In the genomic region with DNA sequence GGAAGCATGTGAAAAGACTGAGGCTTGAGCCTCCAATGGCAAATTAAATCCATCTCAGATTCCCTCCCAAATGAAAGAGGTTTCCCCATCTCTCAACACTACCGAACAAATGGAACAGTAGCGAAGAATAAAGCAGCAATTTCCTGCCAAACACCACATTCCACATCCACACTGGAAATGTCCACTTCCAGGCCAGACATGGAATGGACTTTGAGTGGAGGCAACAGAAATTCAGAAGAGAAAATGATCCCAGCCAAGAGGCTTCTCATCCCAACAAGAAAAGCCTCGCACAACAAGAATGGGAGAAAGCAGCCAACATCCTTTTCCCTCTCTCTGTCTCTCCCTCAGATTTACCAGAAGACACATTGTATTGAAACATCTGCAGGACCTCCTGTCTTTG, we compare ENCODE assay signal across 28 mouse cellular contexts. TPM values are rescaled to one million over a fixed set of nuclear protein-coding genes. Genes with fewer than 3 reads are reported as not detected.
DNase-seq lines count a peak whose midpoint lies in the region; ATAC-seq and TF ChIP-seq lines count a peak whose summit lies in the region.
"Had no signal": no experiment of that assay in that cellular context is flagged by ENCODE, and none has a peak within 500 bp of the region (broad histone marks: within the 10 kb centered on the region; RNA-seq: fewer than 3 reads in every experiment).

No protein-coding gene starts in this region.

- TF ChIP-seq EP300 in heart, adult 2 months (IDR thresholded peaks at IDR 0.05; ENCODE audit: insufficient read depth, low read depth, low read length), result no peak

- no peak for ATAC-seq in hindbrain, embryonic 15.5 days (ENCODE audit: low FRiP score, low read depth)
- ATAC-seq in hindbrain, embryonic 14.5 days (ENCODE audit: low FRiP score), result no peak
- ATAC-seq in liver, embryonic 11.5 days (replicated peaks; ENCODE audit: low FRiP score), result no peak
- ATAC-seq: forebrain, embryonic 14.5 days; forebrain, postnatal 0 days; hindbrain, embryonic 16.5 days; intestine, embryonic 15.5 days had no signal

- no peaks in the 10 kb centered on the region for H3K9me3 ChIP-seq in hindbrain, embryonic 15.5 days
- no peaks in the 10 kb centered on the region for H3K9me3 ChIP-seq in hindbrain, embryonic 14.5 days (ENCODE audit: control insufficient read depth, low read length)
- no peaks in the 10 kb centered on the region for H3K9me3 ChIP-seq in liver, embryonic 11.5 days (ENCODE audit: control insufficient read depth, low read length)
- H3K9me3 ChIP-seq: embryonic facial prominence, embryonic 12.5 days; embryonic facial prominence, embryonic 15.5 days; G1E; intestine, embryonic 15.5 days had no signal

- H3K4me2 ChIP-seq in hindbrain, embryonic 15.5 days, result no peak overlapping the region
- H3K4me2 ChIP-seq in hindbrain, embryonic 14.5 days (replicated peaks), result no peak overlapping the region
- H3K4me2 ChIP-seq in liver, embryonic 11.5 days, result no peak overlapping the region
- H3K4me2 ChIP-seq: embryonic facial prominence, embryonic 12.5 days; embryonic facial prominence, embryonic 15.5 days; heart, embryonic 11.5 days; intestine, embryonic 15.5 days had no signal

- H3K27me3 ChIP-seq in heart, adult 2 months (ENCODE audit: control insufficient read depth, insufficient read depth, low read length), result no peaks in the 10 kb centered on the region
- no peaks in the 10 kb centered on the region for H3K27me3 ChIP-seq in hindbrain, embryonic 15.5 days
- H3K27me3 ChIP-seq in hindbrain, embryonic 14.5 days (ENCODE audit: control insufficient read depth, insufficient read depth, low read length), result no peaks in the 10 kb centered on the region
- no peaks in the 10 kb centered on the region for H3K27me3 ChIP-seq in liver, adult 2 months (ENCODE audit: control insufficient read depth, insufficient read depth, low read length)
- no peaks in the 10 kb centered on the region for H3K27me3 ChIP-seq in liver, embryonic 11.5 days (replicated peaks; ENCODE audit: control insufficient read depth, insufficient read depth, low read length)
- H3K27me3 ChIP-seq: CH12.LX; embryonic facial prominence, embryonic 12.5 days; embryonic facial prominence, embryonic 15.5 days; intestine, embryonic 15.5 days had no signal

- H3K4me3 ChIP-seq in heart, adult 2 months, result no peak overlapping the region
- H3K4me3 ChIP-seq in hindbrain, embryonic 15.5 days, result no peak overlapping the region
- H3K4me3 ChIP-seq in hindbrain, embryonic 14.5 days (replicated peaks; ENCODE audit: low read length), result no peak overlapping the region
- H3K4me3 ChIP-seq in liver, adult 2 months (ENCODE audit: insufficient read depth, low read depth, low read length), result no peak overlapping the region
- H3K4me3 ChIP-seq in liver, embryonic 11.5 days (ENCODE audit: low read depth, low read length), result no peak overlapping the region
- H3K4me3 ChIP-seq: embryonic facial prominence, embryonic 12.5 days; embryonic facial prominence, embryonic 15.5 days; intestine, embryonic 15.5 days had no signal

- H3K79me2 ChIP-seq in heart, adult 2 months (replicated peaks; ENCODE audit: control insufficient read depth, insufficient read depth, low read length), result peaks cover 3% of the 10 kb centered on the region
- H3K79me2 ChIP-seq in liver, adult 2 months (ENCODE audit: control insufficient read depth, insufficient read depth, low read length), result peaks cover 43% of the 10 kb centered on the region

- H3K9ac ChIP-seq in heart, adult 2 months (ENCODE audit: low read depth, low read length), result no peak overlapping the region
- H3K9ac ChIP-seq in hindbrain, embryonic 15.5 days, result no peak overlapping the region
- H3K9ac ChIP-seq in hindbrain, embryonic 14.5 days, result no peak overlapping the region
- no peak overlapping the region for H3K9ac ChIP-seq in liver, adult 2 months (ENCODE audit: low read depth, low read length)
- H3K9ac ChIP-seq in liver, embryonic 11.5 days (ENCODE audit: low read depth, low read length), result no peak overlapping the region
- H3K9ac ChIP-seq: embryonic facial prominence, embryonic 12.5 days; embryonic facial prominence, embryonic 15.5 days; forebrain, postnatal 0 days; intestine, embryonic 15.5 days had no signal

- 25% methylated on average over 3 of the region's 3 CpGs for WGBS in heart, adult 2 months
- 90% methylated on average over 3 of the region's 3 CpGs for WGBS in hindbrain, embryonic 15.5 days
- 85% methylated on average over 3 of the region's 3 CpGs for WGBS in hindbrain, embryonic 14.5 days
- WGBS in liver, adult 2 months, result 18% methylated on average over 3 of the region's 3 CpGs
- WGBS in liver, embryonic 11.5 days, result 92% methylated on average over 3 of the region's 3 CpGs

- H3K36me3 ChIP-seq in heart, adult 2 months (ENCODE audit: control insufficient read depth, insufficient read depth, low read length), result peaks cover 28% of the 10 kb centered on the region
- no peaks in the 10 kb centered on the region for H3K36me3 ChIP-seq in hindbrain, embryonic 15.5 days
- no peaks in the 10 kb centered on the region for H3K36me3 ChIP-seq in hindbrain, embryonic 14.5 days (replicated peaks; ENCODE audit: control insufficient read depth, insufficient read depth)
- no peaks in the 10 kb centered on the region for H3K36me3 ChIP-seq in liver, adult 2 months (ENCODE audit: control insufficient read depth, insufficient read depth, low read length)
- no peaks in the 10 kb centered on the region for H3K36me3 ChIP-seq in liver, embryonic 11.5 days (ENCODE audit: control insufficient read depth, insufficient read depth, low read length)
- H3K36me3 ChIP-seq: embryonic facial prominence, embryonic 12.5 days; embryonic facial prominence, embryonic 15.5 days; G1E; intestine, embryonic 15.5 days had no signal

- intact Hi-C loops in heart, adult 2 months (cut with DNase I), result no loop called here

- TF ChIP-seq CTCF in heart, adult 2 months (IDR thresholded peaks at IDR 0.05), result no peak
- no peak for TF ChIP-seq CTCF in liver, adult 2 months (IDR thresholded peaks at IDR 0.05; ENCODE audit: low read depth, low read length)

- no peak for DNase-seq in heart, adult 2 months
- DNase-seq in heart, adult 11 months, result no peak
- DNase-seq in hindbrain, embryonic 14.5 days (ENCODE audit: low spot score), result no peak
- DNase-seq in liver, adult 2 months (ENCODE audit: extremely low read depth, low read depth, low spot score), result peak; percentile 85
- no peak for DNase-seq in liver, embryonic 11.5 days (ENCODE audit: low spot score)
- peak; percentile 55 for DNase-seq in adipocyte (ENCODE audit: low spot score)
- DNase-seq in adrenal gland, postnatal 10 days, result no peak
- DNase-seq: adrenal gland, adult 8-10 months; adrenal gland, postnatal 36 days; B cell, adult 2 months; cerebellum, adult 11 months; cerebellum, adult 2 months; cerebellum, adult 9-11 months; cerebellum, postnatal 25 days; forebrain, postnatal 0 days; gastrocnemius, postnatal 25 days; heart, postnatal 14 days; heart, postnatal 4 days; kidney, adult 11 months had no signal

- H3K4me1 ChIP-seq in heart, adult 2 months (ENCODE audit: control insufficient read depth, insufficient read depth, low read length), result peaks cover 30% of the 10 kb centered on the region
- peaks cover 6% of the 10 kb centered on the region; the same call in 1 of the 2 replicates for H3K4me1 ChIP-seq in hindbrain, embryonic 15.5 days (replicated peaks)
- H3K4me1 ChIP-seq in hindbrain, embryonic 14.5 days (replicated peaks; ENCODE audit: control insufficient read depth, insufficient read depth, low read length), result no peaks in the 10 kb centered on the region
- peaks cover 58% of the 10 kb centered on the region for H3K4me1 ChIP-seq in liver, adult 2 months (ENCODE audit: control insufficient read depth, insufficient read depth, low read length)
- peaks cover 4% of the 10 kb centered on the region; the same call in 1 of the 2 replicates for H3K4me1 ChIP-seq in liver, embryonic 11.5 days (replicated peaks; ENCODE audit: control insufficient read depth, insufficient read depth, low read length)

- TF ChIP-seq POLR2A in heart, adult 2 months (IDR thresholded peaks at IDR 0.05; ENCODE audit: insufficient read depth, low read depth, low read length), result no peak
- TF ChIP-seq POLR2A in liver, adult 2 months (IDR thresholded peaks at IDR 0.05; ENCODE audit: extremely low read depth, insufficient read depth, low read length), result no peak

- peak overlapping the region; percentile 79 for H3K27ac ChIP-seq in heart, adult 2 months
- 0 out of 2 replicates have a peak overlapping the region, but pooled peaks have one; percentile 15 for H3K27ac ChIP-seq in hindbrain, embryonic 15.5 days (replicated peaks)
- H3K27ac ChIP-seq in hindbrain, embryonic 14.5 days, result no peak overlapping the region
- H3K27ac ChIP-seq in liver, adult 2 months (replicated peaks; ENCODE audit: insufficient read depth, low read depth, low read length), result peak overlapping the region; percentile 52
- no peak overlapping the region for H3K27ac ChIP-seq in liver, embryonic 11.5 days (ENCODE audit: low read depth, low read length)
- H3K27ac ChIP-seq: embryonic facial prominence, embryonic 12.5 days; embryonic facial prominence, embryonic 15.5 days; intestine, embryonic 15.5 days had no signal

RNA-seq across cellular contexts. Expression of gene Insr, which starts 39.8 kb away (rescaled TPM):
- 100 to 1,000 TPM; 112 to 145 TPM for total RNA-seq in heart, adult 2 months (2021)
- 24.6 and 42.3 TPM in 2 replicates for polyA plus RNA-seq in heart, adult 2 months (2012; rRNA removed)
- 52.5 and 55.9 TPM in 2 replicates for polyA plus RNA-seq in hindbrain, embryonic 15.5 days (2015; fragmentation: Nextera tagmentation; extraction: Ambion mirVana)
- 49.7 and 54.2 TPM in 2 replicates for polyA plus RNA-seq in hindbrain, embryonic 14.5 days (2014; fragmentation: Nextera tagmentation; extraction: Ambion mirVana)
- total RNA-seq in liver, adult 2 months (2014; rRNA removed), result 70.0 and 89.0 TPM in 2 replicates
- polyA plus RNA-seq in liver, adult 2 months (2012; rRNA removed), result 28.5 and 30.3 TPM in 2 replicates
- polyA plus RNA-seq in liver, embryonic 11.5 days (2014; fragmentation: Nextera tagmentation; extraction: Ambion mirVana), result 26.5 and 34.5 TPM in 2 replicates
- 100 to 1,000 TPM; 100 to 108 TPM for total RNA-seq in adrenal gland, postnatal 10 days (2021)

Comparison
In these comparisons a context has a peak if more than half of its experiments do, and no peak if none do; other contexts are left out.
1. DNase-seq: peak in liver, adult 2 months (single experiment) and adipocyte (single experiment); none in heart, adult 2 months (0 of 2), heart, adult 11 months (single experiment), hindbrain, embryonic 14.5 days (single experiment), liver, embryonic 11.5 days (single experiment) and adrenal gland, postnatal 10 days (single experiment).
2. H3K27ac ChIP-seq: peak in heart, adult 2 months (single experiment), hindbrain, embryonic 15.5 days (single experiment) and liver, adult 2 months (single experiment); none in hindbrain, embryonic 14.5 days (single experiment) and liver, embryonic 11.5 days (single experiment).